Mouse (Mus musculus): ENCODE results near the gene Slc6a9. TPM values are rescaled to one million over a fixed set of nuclear protein-coding genes. Genes with fewer than 3 reads are reported as not detected.
A peak's percentile ranks its signal among the peaks of the same experiment; 100 is the strongest.

Slc6a9 gene
- polyA plus RNA-seq, 1 experiment from 2014 or later: 9.5 TPM

DNA sequence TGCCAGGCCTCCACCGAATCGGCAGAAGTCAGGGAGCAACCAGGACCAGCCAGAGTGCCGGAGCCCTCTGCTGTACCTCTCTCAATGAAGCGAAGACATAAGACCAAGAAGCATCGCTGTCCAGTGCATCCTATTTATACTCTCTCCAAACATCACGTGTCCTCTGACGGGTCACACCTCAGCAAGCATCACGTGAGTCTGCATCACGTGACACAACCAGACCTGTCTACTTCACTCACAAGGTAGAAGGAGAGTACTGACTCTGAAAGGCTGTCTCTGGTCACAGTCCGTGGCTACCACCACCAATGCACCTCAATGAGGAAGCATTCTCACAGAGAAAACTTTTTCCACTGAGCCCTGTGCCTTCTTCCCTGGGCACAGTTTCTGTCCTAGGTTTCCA, 16.3 kb upstream of the Slc6a9 start:
- H3K27me3 ChIP-seq (replicated peaks; ENCODE audit: control insufficient read depth, insufficient read depth, low read length): no peaks in the 10 kb centered on the region
- H3K4me1 ChIP-seq (replicated peaks; ENCODE audit: control insufficient read depth, insufficient read depth, low read length): no peaks in the 10 kb centered on the region
- ATAC-seq (replicated peaks; ENCODE audit: low FRiP score, low TSS enrichment, low read depth) (no peak), DNase-seq (ENCODE audit: low spot score) (no peak)
- no peak overlapping the region for H3K4me2 ChIP-seq (ENCODE audit: low read length)
- no peak overlapping the region for H3K9ac ChIP-seq (ENCODE audit: low read length)
- H3K9me3 ChIP-seq (ENCODE audit: control insufficient read depth, low read length): peaks cover 4% of the 10 kb centered on the region
- H3K4me3 ChIP-seq (ENCODE audit: low read depth, low read length): no peak overlapping the region
- H3K27ac ChIP-seq (ENCODE audit: low read depth): no peak overlapping the region
- WGBS: 91% methylated on average over 10 of the region's 10 CpGs
- no peaks in the 10 kb centered on the region for H3K36me3 ChIP-seq (ENCODE audit: control insufficient read depth, insufficient read depth, low read length)

DNA sequence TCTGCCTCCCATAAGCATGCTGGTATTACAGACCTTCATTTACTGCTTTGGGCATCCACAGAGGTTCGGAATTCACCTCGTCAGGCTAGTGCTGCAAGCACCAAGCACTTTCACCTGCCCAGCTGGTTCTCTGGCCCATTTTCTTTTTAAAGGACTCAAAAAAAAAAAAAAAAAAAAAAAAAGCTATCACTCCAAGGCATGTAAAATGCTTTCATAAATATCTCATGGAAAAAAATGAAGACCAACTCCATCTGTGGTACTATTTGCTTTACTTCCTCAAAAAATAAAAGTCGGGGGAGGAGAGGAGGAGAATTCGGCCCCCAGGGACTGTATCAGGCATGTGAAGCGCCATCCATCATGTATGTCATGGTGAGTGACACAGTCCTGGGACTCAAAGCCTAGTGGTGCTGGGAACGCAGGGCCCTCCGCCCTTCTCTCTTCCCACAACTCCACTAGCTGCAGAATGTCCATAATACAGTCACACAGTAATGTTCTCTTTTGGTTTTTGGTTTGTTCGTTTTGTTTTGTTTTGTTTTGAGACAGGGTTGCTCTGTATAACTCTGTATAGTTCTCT, 5.6 kb upstream of the Slc6a9 start:
- Histone ChIP-seq H3K9ac (ENCODE audit: low read length) (no peak overlapping the region), H3K9me3 (ENCODE audit: control insufficient read depth, low read length) (no peaks in the 10 kb centered on the region), H3K4me3 (ENCODE audit: low read depth, low read length) (no peak overlapping the region), H3K4me1 (replicated peaks; ENCODE audit: control insufficient read depth, insufficient read depth, low read length) (peaks cover 13% of the 10 kb centered on the region), H3K4me2 (ENCODE audit: low read length) (no peak overlapping the region), H3K36me3 (ENCODE audit: control insufficient read depth, insufficient read depth, low read length) (no peaks in the 10 kb centered on the region), H3K27ac (ENCODE audit: low read depth) (no peak overlapping the region), H3K27me3 (replicated peaks; ENCODE audit: control insufficient read depth, insufficient read depth, low read length) (no peaks in the 10 kb centered on the region)
- DNase-seq (ENCODE audit: low spot score): no peak
- WGBS: 65% methylated on average over 8 of the region's 8 CpGs
- no peak for ATAC-seq (replicated peaks; ENCODE audit: low FRiP score, low TSS enrichment, low read depth)

DNA sequence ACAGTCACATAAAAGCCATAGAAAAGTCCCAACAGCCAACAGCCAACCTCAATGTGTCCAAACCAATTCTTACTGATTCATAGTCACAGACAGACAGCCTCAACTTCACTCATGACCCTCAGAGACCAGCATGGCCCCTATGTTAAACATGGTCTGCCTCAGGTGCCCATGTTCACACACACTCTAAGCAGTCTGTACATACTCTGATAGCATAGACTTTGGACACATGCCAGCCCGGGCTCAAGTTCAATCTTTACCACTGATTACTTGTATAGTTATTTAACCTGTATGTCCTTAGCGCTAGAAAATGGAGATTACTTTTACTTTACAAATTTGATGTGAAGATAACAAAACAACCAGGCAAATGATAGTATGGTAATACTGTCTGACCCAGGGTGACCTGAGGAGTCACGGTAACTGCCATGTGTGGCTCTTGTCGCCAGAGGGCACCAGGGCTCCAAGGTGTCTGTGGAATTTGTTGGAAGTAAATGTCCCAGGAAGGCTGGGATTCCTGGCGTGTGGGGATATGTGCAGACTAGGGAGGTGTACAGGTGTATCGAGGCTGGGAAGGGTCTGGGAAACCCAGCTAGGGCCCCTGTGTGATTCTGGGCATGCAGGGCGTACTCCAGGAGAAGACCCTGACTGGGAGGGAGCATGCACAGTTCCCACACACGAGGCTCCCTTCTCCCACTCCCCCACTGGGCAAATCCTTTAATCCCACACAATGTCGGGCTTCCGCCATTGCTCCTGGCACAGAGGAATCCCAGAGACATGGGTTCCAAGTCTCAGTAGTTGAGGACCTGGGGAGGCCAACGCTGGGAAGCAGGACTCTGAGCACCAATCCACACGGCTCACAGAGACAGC, 4.8 kb upstream of the Slc6a9 start:
- Histone ChIP-seq H3K4me2 (ENCODE audit: low read length) (peak overlapping the region; percentile 9), H3K27me3 (replicated peaks; ENCODE audit: control insufficient read depth, insufficient read depth, low read length) (no peaks in the 10 kb centered on the region), H3K27ac (ENCODE audit: low read depth) (no peak overlapping the region), H3K9ac (ENCODE audit: low read length) (no peak overlapping the region), H3K36me3 (ENCODE audit: control insufficient read depth, insufficient read depth, low read length) (no peaks in the 10 kb centered on the region), H3K4me3 (ENCODE audit: low read depth, low read length) (no peak overlapping the region), H3K4me1 (replicated peaks; ENCODE audit: control insufficient read depth, insufficient read depth, low read length) (peaks cover 14% of the 10 kb centered on the region), H3K9me3 (ENCODE audit: control insufficient read depth, low read length) (no peaks in the 10 kb centered on the region)
- ATAC-seq (replicated peaks; ENCODE audit: low FRiP score, low TSS enrichment, low read depth): peak; percentile 57
- peak; percentile 81 for DNase-seq (ENCODE audit: low spot score)
- WGBS: 10% methylated on average over 12 of the region's 12 CpGs

DNA sequence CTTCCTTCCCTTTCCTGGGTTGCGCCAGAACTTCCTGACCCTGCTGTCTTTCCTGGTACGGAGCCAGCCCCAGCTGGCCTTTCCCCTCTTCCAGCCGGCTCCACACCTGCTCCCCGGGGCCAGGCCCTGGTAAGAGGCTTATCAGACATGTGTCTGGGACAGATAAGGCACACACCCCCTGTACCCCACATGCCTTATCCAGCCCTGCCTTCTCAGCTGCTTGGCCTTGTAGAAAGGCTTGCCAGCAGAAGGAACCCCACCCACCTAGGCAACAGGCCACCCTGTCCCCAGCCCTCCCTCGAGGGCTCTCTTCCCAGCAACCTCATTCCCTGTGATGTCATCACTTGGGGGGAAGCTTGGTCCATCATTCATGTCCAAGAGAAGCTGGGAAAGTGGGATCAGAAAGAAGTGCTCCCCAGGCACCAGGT, 4.2 kb upstream of the Slc6a9 start:
- Histone ChIP-seq H3K9me3 (ENCODE audit: control insufficient read depth, low read length) (no peaks in the 10 kb centered on the region), H3K27ac (ENCODE audit: low read depth) (no peak overlapping the region), H3K27me3 (replicated peaks; ENCODE audit: control insufficient read depth, insufficient read depth, low read length) (no peaks in the 10 kb centered on the region), H3K4me3 (ENCODE audit: low read depth, low read length) (no peak overlapping the region), H3K4me2 (ENCODE audit: low read length) (peak overlapping the region; percentile 9), H3K4me1 (replicated peaks; ENCODE audit: control insufficient read depth, insufficient read depth, low read length) (peaks cover 18% of the 10 kb centered on the region), H3K36me3 (ENCODE audit: control insufficient read depth, insufficient read depth, low read length) (no peaks in the 10 kb centered on the region), H3K9ac (ENCODE audit: low read length) (no peak overlapping the region; the same call in 1 of the 2 replicates)
- DNase-seq (ENCODE audit: low spot score) (peak; percentile 73), ATAC-seq (replicated peaks; ENCODE audit: low FRiP score, low TSS enrichment, low read depth) (peak; percentile 51; the same call in 1 of the 2 replicates)
- 6% methylated on average over 5 of the region's 5 CpGs for WGBS

DNA sequence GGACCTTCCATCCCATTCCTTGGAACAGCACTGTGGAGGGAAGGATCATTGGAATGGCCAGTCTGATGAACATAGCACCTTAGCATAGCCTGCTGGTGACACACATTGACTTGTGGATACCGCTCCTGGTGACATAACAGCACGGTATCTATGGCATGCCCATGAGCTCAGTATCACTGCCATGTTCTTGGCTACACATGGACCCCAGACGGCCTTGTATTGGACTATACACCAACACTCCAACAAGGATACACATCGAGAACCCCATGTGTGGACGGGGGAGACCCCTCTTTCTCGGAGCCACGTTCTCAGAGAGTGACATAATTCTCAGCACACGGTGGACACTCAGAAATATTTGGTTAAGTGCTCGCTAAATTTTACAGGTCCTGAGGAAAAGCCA, 3.5 kb upstream of the Slc6a9 start:
- Histone ChIP-seq H3K9me3 (ENCODE audit: control insufficient read depth, low read length) (no peaks in the 10 kb centered on the region), H3K9ac (ENCODE audit: low read length) (no peak overlapping the region), H3K36me3 (ENCODE audit: control insufficient read depth, insufficient read depth, low read length) (no peaks in the 10 kb centered on the region), H3K27ac (ENCODE audit: low read depth) (no peak overlapping the region), H3K4me2 (ENCODE audit: low read length) (no peak overlapping the region), H3K4me1 (replicated peaks; ENCODE audit: control insufficient read depth, insufficient read depth, low read length) (peaks cover 18% of the 10 kb centered on the region), H3K27me3 (replicated peaks; ENCODE audit: control insufficient read depth, insufficient read depth, low read length) (no peaks in the 10 kb centered on the region), H3K4me3 (ENCODE audit: low read depth, low read length) (no peak overlapping the region)
- ATAC-seq (replicated peaks; ENCODE audit: low FRiP score, low TSS enrichment, low read depth) (no peak), DNase-seq (ENCODE audit: low spot score) (no peak)
- WGBS: 91% methylated on average over 9 of the region's 9 CpGs

DNA sequence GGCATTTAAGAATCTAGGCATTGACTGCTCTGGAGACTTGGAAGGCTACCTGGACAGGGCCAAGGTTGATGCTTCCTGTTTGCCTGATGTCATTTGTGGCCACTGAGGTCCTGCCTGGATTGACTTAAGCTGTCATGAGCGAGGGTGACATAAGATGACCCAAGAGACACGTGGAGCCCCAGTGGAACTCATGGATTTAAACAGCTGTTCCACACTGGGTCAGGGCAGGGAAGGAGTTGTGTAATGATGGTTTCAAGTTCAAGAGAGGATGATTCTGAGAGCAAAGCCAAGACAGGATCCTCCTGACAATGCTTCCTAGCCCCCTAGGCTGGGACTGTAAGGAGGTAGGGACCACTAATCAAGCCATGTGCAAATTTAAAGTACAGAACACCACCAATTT, 2.8 kb upstream of the Slc6a9 start:
- Histone ChIP-seq H3K9ac (ENCODE audit: low read length) (no peak overlapping the region), H3K9me3 (ENCODE audit: control insufficient read depth, low read length) (no peaks in the 10 kb centered on the region), H3K4me1 (replicated peaks; ENCODE audit: control insufficient read depth, insufficient read depth, low read length) (peaks cover 18% of the 10 kb centered on the region), H3K4me3 (ENCODE audit: low read depth, low read length) (no peak overlapping the region), H3K27me3 (replicated peaks; ENCODE audit: control insufficient read depth, insufficient read depth, low read length) (no peaks in the 10 kb centered on the region), H3K27ac (ENCODE audit: low read depth) (no peak overlapping the region; the same call in 1 of the 2 replicates), H3K4me2 (ENCODE audit: low read length) (no peak overlapping the region), H3K36me3 (ENCODE audit: control insufficient read depth, insufficient read depth, low read length) (no peaks in the 10 kb centered on the region)
- 66% methylated on average over 2 of the region's 2 CpGs for WGBS
- DNase-seq (ENCODE audit: low spot score) (no peak), ATAC-seq (replicated peaks; ENCODE audit: low FRiP score, low TSS enrichment, low read depth) (no peak)

DNA sequence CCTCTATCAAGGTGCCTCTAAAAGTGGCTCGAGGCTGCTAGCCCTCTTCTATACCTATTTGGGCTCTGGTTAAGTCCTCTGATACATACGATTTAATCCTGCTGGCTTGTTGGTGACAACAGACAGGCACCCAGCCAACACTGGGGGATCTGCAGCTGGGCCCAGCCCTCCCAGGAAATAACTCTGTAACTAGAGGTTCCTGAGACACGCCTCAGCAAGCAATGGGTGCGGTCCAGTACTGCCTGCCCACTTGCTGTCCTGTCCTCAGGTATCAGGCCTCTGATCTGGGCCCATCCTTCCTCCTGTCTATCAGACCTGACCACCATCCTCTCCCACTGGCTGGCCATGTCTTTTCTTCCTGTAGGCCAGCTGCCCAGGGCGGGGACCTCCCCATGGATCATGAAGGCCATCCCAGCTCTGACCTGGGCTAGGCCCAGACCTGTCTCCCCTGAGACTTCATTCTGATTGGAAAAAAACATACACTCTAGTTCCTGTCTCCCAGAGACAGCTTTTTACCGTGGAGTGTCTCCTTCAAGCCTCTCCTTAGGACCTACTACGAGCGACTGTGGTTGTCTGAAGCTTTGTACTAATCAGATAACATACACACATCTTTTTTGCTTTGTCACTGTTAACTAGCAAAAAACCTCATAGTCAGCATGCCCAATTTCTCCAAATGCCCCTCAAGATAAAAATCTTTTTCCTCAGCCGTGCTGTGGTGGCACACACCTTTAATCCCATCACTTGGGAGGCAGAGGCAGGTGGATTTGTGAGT, 2.2 kb upstream of the Slc6a9 start:
- WGBS: 71% methylated on average over 9 of the region's 9 CpGs
- H3K36me3 ChIP-seq (ENCODE audit: control insufficient read depth, insufficient read depth, low read length): no peaks in the 10 kb centered on the region
- no peaks in the 10 kb centered on the region for H3K27me3 ChIP-seq (replicated peaks; ENCODE audit: control insufficient read depth, insufficient read depth, low read length)
- H3K4me2 ChIP-seq (ENCODE audit: low read length): no peak overlapping the region
- no peak for DNase-seq (ENCODE audit: low spot score)
- no peak for ATAC-seq (replicated peaks; ENCODE audit: low FRiP score, low TSS enrichment, low read depth)
- H3K4me1 ChIP-seq (replicated peaks; ENCODE audit: control insufficient read depth, insufficient read depth, low read length): peaks cover 18% of the 10 kb centered on the region
- no peaks in the 10 kb centered on the region for H3K9me3 ChIP-seq (ENCODE audit: control insufficient read depth, low read length)
- H3K27ac ChIP-seq (ENCODE audit: low read depth): no peak overlapping the region; the same call in 1 of the 2 replicates
- H3K4me3 ChIP-seq (ENCODE audit: low read depth, low read length): no peak overlapping the region
- no peak overlapping the region for H3K9ac ChIP-seq (ENCODE audit: low read length)

DNA sequence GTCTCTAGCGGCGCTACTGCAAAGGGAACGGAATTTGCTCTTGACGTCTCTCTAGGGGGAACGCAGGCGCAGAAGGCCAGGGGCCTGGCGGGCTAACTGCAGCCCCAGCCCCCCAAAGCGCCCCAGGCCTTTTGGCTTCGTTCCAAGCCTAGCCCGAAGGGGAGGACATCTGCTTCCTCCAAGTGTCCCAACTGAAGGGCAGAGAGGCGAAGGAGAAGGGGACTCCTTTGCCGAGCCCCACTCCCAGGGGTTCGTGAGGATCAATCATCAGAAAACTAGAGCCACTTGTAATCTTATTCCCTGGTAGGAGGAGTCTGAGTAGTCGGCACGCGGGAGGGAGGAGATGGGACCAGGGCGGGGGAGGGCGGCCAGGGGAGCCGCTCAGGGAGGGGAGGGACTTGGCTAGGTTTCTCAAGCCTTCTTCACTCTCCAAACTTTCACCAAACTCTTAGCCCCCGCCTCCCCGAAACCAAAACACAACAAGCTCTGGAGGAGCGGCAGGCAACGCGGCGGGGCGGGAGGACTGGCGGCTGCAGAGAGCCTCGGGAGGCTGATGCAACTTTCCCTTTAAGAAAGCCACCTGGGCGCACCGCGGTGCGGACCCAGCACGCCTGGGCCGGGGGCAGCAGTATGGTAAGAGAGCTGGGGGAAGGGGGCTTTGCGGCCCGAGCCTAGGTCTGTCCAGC, 682 bp downstream of the Slc6a9 start:
- H3K36me3 ChIP-seq (ENCODE audit: control insufficient read depth, insufficient read depth, low read length): no peaks in the 10 kb centered on the region
- H3K4me2 ChIP-seq (ENCODE audit: low read length): peak overlapping the region; percentile 77
- peak overlapping the region; percentile 90 for H3K27ac ChIP-seq (ENCODE audit: low read depth)
- H3K27me3 ChIP-seq (replicated peaks; ENCODE audit: control insufficient read depth, insufficient read depth, low read length): no peaks in the 10 kb centered on the region
- peaks cover 13% of the 10 kb centered on the region for H3K4me1 ChIP-seq (replicated peaks; ENCODE audit: control insufficient read depth, insufficient read depth, low read length)
- H3K9me3 ChIP-seq (ENCODE audit: control insufficient read depth, low read length): no peaks in the 10 kb centered on the region
- ATAC-seq (replicated peaks; ENCODE audit: low FRiP score, low TSS enrichment, low read depth) (peak; percentile 69), DNase-seq (ENCODE audit: low spot score) (peak; percentile 91)
- under 1% methylated on average over 36 of the region's 36 CpGs for WGBS
- peak overlapping the region; percentile 74 for H3K9ac ChIP-seq (ENCODE audit: low read length)
- H3K4me3 ChIP-seq (ENCODE audit: low read depth, low read length): peak overlapping the region; percentile 76
